Mouse (Mus musculus) liver, embryonic 14.5 days (tissue): ENCODE measurements around the gene Cemip2.

ENCODE experiments used
- CTCF ChIP-seq: IDR thresholded peaks from 2 replicates; pipeline ENCODE4 v1.5.1; 2016; ENCODE audit warnings: antibody characterized with exemption, low read depth, control low read depth
- EP300 ChIP-seq: IDR thresholded peaks from 2 replicates; pipeline ENCODE4 v1.6.1; 2016; ENCODE audit warnings: antibody characterized with exemption, low read depth

- TF ChIP-seq EP300 (no peak), CTCF (no peak)
Measured at GRCm38 (mm10) chr19:21789676-21790075, 11.5 kb downstream of the Cemip2 start.
